Mouse (Mus musculus) right cerebral cortex, postnatal 14 days (tissue): ENCODE results near the gene Dock8.
"Not testable (repeated sequence)": the region's sequence is repeated elsewhere in the genome, so short reads cannot be mapped to it uniquely, and the experiment has no call there.

Experiments
- DNase-seq: peaks from one replicate; pipeline ENCODE4 v3.0.0; 2022

Gene Dock8

GRCm38 (mm10) chr19:25002032-25002431, 2.7 kb downstream of the Dock8 start:
- DNase-seq, result no peak

GRCm38 (mm10) chr19:25002828-25003227, 3.5 kb downstream of the Dock8 start:
- DNase-seq, result no peak

DNA sequence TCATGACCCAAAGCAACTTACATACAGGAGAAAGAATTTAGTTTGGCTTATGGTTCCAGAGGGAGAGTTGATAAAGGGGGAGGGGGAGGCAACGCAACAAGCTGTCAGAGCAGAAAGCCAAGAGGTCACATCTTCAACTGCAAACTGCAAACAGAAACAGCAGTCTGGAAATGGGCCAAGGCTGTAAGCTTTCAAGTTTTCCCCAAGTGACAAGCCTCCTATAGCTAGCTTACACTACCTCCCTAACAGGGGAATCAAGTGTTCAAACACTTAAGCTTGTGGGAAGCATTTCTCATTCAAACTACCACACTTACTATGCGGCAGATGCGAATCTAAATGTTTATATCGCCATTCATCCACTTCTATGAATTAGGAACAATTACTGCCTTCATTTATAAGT, 4.5 kb downstream of the Dock8 start:
- DNase-seq, result no peak

DNA sequence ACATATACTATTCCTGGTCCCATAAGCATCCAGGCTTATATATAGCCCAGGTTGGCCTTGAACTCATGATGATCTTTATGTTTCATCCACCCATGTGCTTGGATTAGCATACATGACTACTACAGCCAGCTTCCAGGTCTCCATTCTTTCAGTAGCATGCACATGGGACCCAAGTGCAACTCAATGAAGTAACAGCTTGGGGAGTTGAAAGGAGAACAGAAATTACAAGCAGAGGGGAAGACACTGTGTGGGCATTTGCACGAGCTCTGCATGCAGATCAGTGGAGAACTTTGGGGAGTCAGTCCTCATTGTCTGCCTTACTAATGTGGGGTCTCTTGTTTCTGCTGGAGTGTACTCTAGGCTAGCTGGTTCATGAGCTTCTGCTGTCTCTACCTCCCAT, 7.4 kb downstream of the Dock8 start:
- DNase-seq, result no peak

DNA sequence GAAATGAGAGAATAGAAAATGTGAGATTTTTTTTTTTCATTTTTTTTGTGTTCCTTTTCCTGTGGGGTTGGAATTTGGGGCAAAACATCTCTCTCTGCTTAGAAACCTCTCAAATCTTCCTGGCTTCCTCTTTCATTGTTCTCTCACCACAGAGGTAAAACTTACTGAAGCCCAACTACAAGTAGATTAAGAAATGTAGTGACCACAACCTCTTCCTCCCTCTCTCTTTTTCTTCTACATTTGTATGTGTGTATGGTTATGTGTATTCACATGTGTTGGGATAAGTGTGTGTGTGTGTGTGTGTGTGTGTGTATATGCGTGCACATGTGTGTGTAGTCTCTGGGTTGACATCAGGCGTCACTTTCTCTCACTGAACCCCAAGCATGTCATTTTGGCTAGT, 9.2 kb downstream of the Dock8 start:
- no peak for DNase-seq

DNA sequence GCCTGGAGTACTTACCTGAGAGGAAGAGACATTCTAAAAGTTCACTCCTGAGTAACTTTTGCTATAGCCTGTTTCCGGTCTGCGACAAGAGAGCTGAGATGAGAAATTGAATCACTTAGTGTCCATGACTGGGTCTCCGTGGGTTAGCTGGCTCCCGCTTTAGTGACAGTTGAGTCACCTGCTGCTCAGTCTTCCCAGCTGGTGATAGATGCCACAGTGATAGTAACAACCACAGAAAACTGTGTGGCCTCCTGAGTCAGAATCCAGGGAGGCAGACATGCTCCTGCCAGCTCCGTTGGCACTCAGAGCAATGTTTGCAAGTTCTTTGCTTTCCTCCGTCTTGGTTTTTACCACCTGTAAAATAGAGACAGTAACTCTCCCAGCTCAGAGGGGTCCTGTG, 23.4 kb downstream of the Dock8 start:
- no peak for DNase-seq

DNA sequence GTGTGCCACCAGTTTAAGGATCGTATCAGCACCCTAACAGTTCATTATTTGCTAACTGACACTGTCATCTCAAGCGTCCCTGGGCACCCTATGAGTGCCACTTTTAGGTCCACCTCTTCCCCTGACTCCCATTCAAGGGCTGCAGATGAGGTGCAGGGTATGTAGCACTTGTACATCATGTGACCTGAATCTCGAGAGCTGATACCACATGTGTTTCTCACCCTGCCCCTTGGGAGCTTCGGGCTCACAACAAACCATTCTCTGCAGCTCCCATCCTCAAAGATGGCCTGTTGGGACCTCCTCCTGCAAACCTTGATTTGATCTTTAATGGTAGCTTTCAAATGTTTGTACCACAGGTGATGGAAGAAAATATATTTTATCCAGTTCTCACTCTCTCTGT, 32.4 kb downstream of the Dock8 start:
- DNase-seq, result no peak

GRCm38 (mm10) chr19:25033008-25033407, 33.7 kb downstream of the Dock8 start:
- not testable (repeated sequence) for DNase-seq

DNA sequence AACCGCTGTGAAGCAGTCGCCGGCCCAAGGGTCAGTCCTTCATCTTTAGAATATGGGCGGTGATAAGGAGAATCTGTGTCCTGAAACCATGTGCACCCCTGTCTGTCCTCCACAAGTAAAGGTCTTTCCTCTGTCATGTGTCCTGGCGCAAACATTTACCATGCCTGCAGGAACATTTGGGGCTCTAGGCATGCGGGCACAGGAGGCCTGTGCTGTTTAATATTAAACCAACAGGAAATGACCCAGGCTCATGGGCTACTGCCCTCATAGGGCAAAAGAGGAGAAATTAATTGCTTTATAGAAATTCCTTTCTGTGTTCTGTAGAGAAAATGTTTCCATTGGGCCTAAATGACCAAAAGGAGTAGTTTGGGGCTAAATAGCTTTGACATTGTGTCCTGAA, 36.5 kb downstream of the Dock8 start:
- no peak for DNase-seq

DNA sequence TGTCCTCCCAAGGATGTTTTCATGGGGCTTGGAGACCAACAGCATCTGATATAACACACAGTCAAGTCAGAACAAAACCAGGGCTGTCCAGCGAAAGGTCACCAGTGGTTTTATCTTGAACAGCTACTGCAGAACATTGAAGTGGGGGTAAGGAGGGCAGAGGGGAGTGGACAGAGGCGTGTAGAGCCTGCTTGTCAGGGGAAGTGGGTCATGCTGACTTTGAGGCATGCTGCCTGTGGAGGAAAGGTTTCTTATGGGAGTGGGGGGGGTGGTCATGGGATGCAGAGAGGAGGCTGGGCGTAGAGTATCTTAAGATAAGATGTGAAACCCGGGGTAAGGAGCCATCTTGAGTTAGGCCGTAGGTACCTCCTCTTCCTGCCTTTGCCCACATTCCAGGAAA, 37.5 kb downstream of the Dock8 start:
- DNase-seq, result no peak

GRCm38 (mm10) chr19:25037249-25037648, 37.9 kb downstream of the Dock8 start:
- DNase-seq, result no peak

GRCm38 (mm10) chr19:25038293-25038692, 39.0 kb downstream of the Dock8 start:
- DNase-seq, result no peak

GRCm38 (mm10) chr19:25041209-25041608, 41.9 kb downstream of the Dock8 start:
- DNase-seq, result no peak

GRCm38 (mm10) chr19:25042973-25043372, 43.6 kb downstream of the Dock8 start:
- no peak for DNase-seq

- no peak for DNase-seq
Observed at GRCm38 (mm10) chr19:25044057-25044456, 44.7 kb downstream of the Dock8 start.

DNA sequence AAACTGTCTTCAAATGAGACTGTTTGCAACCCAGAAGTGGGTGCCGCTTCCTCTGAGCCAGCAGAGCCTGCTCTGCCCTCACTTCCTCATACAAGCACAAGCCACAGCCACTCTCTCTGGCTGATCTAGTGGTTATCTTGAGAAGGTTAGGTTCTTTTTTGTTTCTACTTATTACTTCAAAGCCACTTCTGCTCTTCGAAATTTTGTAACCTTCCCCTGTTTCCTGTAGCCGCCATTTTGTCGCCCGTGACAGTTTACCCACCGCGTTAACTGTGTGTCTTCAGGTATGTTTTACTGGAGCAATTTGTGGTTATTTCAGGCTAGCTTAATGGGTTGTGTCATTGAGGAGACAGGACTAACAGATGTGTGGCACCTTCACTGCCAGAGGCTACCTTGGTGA, 53.0 kb downstream of the Dock8 start:
- no peak for DNase-seq

- DNase-seq, result no peak
Observed at GRCm38 (mm10) chr19:25053152-25053551, 53.8 kb downstream of the Dock8 start.

DNA sequence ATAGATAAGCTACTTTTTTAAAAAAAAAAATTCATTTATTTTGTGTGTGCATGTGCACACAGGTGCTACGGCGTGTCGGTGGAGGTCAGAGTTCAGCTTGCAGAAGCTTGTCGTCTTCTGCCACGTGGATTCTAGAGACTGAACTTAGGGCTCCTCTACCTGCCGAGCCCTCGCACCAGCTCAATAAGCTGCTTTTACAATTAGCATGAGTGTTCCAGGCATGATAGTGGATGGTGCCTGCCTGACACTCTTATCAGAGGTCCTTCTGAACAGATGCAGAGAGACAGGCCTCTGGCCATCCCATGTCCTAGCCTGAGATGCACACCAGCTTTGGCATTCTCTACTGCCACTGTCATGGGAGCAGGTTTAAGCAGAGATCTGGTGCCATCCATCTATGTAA, 55.7 kb downstream of the Dock8 start:
- DNase-seq, result no peak

GRCm38 (mm10) chr19:25055559-25055958, 56.2 kb downstream of the Dock8 start:
- DNase-seq, result no peak

DNA sequence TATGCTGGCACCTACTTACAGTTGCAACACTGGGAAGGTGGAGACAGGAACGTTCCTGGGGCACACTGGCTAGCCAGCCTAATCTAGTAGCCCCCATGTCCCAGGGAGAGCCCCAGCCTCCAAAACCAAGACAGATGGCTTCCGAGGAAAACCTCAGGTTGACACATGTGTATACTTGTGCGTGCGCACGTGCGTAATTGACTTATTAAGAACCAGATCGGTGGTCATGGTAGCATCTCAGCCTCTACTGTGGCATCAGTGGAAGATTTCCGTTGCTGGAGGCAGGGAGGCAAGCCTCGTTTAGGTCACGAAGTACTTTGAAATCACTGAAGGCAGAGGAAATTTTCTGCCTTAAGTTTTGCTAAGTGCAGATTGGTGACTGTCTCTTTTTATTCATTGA, 56.9 kb downstream of the Dock8 start:
- DNase-seq, result no peak

GRCm38 (mm10) chr19:25057826-25058225, 58.5 kb downstream of the Dock8 start:
- DNase-seq, result no peak

- DNase-seq, result no peak
Observed at GRCm38 (mm10) chr19:25059847-25060364, 60.6 kb downstream of the Dock8 start.

DNA sequence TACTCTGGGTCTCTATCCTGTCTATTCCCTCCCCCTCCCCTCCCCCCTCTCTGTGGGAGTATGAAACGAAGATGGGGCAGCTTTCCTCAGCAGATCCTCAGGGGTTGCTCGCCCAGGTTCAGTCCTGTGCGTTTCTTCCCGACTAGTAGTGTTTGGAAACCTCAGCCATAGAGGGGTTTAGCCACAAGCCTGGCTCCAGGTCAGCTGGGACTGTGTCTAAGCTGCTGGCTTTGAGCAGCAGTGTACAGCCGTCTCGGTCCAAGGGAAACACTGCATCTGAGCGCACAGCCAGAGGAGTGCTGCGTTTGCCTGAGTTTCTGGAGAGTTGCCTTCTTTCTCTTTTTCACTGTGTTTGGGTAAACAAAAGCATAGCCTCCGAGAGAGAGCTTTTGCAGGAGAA, 61.0 kb downstream of the Dock8 start:
- DNase-seq, result no peak

- no peak for DNase-seq
Observed at GRCm38 (mm10) chr19:25062188-25062856, 63.0 kb downstream of the Dock8 start.

DNA sequence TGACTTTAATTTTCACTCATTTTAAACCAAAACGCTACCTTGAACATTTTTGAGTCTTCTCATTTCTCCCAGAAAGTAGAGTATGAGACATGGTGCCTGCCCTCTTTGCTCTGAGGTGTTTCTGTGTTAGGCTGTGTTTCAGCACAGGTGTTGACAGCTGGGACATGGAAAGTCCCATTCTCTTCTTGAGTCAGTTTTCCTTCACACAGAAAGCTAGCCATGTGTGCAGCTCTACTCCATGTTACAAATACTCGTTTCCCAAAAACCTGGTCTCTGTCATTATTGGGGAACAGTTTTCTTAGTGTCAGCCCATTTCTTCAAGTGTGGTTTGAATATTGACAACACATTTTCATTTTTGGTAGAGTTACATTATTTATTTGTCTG, 63.5 kb downstream of the Dock8 start:
- no peak for DNase-seq
